Mouse (Mus musculus): ENCODE results near the gene Apopt1.

Apopt1 gene

DNA sequence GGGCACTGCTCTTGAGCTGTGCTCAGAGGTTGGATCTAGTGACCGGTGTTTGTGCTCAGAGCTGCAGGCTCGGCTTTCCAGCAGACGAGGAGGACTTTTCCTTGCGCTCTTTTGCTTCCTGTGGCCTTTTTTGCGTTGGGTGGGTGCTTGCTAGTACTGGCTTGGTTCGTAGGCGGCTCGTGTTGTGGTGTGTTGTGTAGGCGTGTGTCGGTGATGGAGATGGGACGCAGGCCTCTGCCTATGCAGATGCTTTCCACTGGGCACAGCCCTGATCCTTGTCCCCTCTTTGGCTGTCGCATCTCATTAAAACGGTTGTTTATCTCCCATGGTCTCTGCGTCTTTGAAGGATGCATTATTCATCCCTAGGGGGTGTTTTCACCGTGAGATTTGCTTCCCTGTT lies 61.8 kb downstream of the Apopt1 start:
- DNase-seq (ENCODE audit: low spot score), result no peak

DNA sequence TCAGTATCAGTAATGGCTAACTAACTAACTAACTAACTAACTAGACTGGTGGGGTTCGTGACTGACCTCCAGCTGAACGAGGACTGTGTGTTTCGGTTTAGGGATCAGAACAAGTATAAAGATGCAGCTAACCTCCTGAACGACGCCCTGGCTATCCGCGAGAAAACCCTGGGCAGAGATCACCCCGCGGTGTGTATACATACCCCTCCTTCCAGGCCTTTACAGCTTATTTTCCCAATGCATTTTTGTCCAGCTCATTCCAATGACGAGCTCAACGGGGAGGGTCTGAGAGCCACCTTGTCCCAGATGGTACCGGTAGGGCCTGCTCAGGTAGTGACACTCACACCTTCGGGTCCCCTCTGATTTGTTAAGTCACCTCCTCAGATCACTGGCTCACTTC lies 64.9 kb downstream of the Apopt1 start:
- DNase-seq (ENCODE audit: low spot score), result no peak

DNA sequence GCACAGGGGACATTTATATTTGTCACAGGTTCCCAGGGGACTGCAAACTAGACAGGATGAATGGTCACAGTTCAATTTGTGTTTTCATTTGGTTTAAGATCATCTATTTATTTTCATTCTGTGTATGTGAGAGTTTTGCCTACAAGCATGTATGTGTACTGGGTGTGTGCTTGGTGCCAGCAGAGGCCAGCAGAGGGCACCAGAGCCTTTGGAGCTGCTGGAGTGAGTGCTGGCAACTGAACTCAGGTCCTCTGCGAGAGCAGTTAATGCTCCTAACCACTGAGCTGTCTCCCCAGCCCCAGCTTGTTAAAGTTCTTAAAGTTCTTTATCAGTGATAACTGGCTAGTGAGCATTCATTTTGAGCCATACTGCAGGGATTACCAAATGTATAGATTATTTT lies 66.5 kb downstream of the Apopt1 start:
- no peak for DNase-seq (ENCODE audit: low spot score)

DNA sequence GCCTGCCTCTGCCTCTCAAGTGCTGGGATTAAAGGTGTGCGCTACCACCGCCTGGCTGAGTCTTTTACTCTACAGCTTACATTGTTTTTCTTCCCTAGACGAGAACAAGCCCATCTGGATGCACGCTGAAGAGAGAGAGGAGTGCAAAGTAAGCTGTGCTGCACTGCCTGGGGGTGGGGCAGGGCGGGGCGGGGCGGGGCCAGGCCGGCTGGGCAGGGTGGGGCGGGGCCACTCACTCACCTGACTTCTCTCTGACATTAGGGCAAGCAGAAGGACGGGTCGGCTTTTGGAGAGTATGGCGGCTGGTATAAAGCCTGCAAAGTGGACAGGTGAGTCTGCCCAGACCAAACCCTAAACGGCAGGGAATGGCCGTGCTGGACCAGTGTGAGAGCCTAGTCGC lies 72.1 kb downstream of the Apopt1 start:
- DNase-seq (ENCODE audit: low spot score), result no peak

DNA sequence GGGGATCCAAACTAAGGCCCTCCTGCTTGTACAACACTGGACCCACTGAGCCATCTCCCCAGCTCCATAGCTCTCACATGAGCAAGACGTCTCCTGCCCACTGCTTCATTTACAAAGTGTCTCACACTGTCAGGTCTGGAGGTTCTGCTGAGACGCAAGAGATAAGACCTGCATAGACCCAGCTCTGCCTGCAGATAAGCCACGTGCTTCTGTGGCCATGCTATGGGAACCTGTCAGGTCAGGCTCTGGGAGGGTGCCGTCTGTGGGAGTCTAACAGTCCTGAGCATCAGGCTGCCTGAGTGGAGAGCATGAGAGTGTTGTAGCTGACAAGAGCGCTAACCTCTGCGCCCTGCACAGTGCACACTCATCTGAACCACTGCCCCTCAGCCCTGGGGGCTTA lies 74.0 kb downstream of the Apopt1 start:
- no peak for DNase-seq (ENCODE audit: low spot score)

DNA sequence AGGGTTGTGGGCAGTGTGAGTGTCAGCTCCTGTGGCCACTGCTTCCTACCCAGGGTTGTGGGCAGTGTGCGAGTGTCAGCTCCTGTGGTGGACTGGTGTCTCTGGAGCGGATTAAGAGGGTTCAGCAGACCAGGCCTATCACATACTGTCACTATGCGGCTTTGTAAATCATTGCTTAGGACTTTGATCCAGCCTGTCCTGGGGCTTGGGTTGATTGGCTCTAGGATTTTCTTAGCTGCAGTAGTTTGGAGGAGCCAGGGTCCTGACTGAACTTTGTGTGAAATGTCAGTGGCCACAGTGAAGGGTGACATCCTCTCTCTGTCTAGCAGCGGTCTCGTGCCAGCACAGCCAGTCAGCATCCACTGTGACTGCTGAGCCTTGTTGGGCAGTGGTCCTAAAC lies 77.0 kb downstream of the Apopt1 start:
- DNase-seq (ENCODE audit: low spot score), result no peak

DNA sequence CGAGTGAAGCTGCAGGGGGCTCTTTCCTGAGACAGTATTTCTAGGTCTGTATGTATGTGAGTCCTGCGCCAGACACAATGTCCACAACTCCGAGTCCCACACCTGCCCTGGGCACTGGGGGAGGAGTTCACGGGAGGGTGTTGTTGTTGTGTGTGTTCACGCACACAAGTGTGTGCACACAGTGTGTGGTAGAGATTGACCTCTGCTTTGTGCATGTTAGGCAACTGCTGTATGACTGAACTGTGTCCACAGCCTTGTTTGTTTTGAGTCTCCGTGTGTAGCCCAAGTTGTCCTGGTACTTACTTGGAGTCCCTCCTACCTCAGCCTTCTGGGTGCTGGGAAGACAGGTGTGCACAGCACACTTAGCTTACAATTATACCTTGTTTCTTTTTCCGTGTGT lies 77.6 kb downstream of the Apopt1 start:
- DNase-seq (ENCODE audit: low spot score), result no peak

DNA sequence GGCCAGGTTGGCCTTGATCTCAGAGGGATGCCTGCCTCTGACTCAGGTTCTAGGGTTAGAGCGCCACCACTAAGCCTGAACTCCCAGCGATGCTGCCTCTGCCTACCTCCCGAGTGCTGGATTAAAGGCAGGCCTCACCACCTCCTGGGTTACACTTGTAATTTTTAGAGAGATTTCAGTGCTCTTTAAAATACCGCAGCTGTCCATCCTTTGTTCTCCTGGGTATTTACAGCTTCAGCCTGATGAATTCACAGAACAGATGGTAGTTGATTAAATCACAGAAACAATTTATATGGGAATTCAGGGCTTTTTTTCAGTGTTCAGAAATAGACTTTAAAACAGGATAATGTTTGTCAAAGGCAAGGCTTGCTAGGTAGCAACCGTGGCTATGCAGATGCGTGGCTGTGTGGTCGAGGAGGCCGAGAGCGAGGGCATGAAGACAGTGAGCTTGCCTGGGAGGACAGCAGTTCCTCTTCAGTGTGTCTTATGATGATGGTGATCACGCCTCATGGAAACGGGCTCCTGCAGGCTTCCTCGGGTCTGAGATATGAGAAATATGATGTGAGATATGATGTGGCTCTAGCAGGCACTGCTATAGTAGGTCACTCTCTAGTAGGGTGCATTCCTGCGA lies 78.5 kb downstream of the Apopt1 start:
- no peak for DNase-seq (ENCODE audit: low spot score)

DNA sequence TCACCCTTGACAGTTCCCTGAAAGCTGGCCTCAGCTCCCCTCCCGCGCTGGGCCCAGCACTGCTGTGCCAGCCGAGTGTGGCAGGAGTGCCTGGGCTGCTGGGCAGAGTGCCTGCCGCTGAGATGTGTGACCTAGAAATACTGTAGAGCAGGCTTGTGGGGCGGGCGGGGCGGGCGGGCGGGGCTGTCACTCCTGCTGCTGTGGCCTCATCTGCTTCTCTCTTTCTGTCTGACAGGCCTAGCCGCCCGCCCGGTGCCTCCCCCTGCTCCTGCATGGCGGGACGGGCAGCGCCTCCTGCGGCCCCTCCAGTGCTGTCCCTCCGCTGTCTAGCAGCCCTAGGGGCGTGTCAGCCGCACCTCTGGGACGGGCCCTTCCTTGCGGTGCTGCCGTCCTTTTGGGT lies 81.0 kb downstream of the Apopt1 start:
- DNase-seq (ENCODE audit: low spot score), result no peak

DNA sequence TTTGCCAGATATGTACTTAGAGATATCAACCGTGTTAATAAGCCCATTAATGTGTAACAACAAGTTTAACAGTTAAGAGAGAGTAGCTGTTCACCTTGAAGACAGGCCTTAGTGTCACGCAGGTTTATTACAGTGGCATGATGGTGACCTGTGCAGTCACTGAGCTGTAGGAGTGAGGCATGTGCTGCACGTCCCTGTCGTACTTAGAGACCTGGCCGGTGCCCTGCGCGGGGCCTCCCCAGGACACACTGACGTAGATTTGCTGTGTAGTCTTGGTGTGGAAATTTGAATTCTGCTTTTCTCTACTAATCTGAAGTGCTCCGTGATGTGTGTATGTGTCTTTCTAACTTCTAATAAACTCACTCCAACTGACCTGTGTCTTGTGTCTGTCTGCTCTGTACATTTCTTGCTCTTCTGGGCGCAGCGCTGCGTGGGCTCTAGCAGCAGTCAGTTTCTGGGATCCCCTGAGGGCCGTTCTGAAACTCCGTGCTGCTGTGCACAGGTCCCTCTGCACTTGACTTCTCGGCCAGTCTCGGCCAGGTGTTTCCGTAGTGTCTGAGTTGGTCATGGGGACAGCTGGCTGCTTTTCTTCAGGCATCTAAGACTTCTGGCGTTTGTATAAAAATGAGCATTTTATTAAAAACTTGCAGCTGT lies 81.6 kb downstream of the Apopt1 start:
- no peak for DNase-seq (ENCODE audit: low spot score)

DNA sequence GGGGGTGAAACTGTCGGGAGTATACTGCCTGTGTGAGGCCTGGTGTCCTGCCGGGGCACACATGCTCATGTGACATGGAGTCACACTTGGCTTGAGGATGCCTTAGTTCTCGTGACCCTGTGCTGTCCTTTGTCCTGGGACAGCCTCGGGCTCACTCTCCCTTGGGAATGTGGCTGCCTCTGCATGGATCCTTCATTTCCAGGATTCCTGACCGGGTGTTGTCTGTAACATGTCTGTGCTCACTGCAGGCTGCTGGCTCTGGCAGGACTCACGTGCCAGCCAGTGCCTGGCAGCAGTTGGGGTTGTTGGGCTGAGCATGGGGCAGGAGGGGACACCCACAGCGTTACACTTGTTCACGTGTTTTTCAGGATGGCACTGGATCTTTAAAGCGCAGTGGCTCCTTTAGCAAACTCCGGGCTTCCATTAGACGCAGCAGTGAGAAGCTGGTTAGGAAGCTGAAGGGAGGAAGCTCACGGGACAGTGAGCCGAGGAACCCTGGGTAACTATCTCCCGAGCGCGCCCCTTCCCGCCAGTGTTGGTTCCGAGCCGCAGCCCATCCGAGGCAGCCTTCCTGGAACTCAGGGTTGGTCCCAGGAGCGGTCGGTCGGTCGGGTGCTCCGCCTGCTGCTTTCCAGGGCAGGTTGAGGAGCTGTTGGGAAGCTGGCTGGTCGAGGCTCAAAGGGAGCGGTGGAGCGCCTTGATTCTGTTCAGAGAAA lies 82.3 kb downstream of the Apopt1 start:
- no peak for DNase-seq (ENCODE audit: low spot score)

DNA sequence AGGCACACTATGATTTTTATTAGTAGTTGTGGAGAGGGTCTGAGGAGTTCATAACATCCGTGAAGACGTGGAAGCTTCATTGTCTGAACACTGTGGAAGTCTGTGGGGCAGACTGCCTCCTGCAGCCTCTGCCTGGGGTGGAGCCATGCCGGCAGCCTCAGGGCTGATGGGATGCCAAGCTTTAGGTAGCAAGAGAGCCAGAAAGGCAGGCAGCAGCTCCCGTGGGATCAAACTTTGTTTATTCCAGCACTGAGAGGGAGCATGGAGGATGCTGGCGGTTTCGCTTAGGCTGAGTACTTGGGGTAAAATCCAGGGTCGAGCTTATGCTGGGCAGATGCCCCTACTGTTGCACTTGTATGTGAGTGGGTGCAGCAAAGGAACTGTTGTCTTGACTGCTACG lies 84.2 kb downstream of the Apopt1 start:
- no peak for DNase-seq (ENCODE audit: low spot score)

DNA sequence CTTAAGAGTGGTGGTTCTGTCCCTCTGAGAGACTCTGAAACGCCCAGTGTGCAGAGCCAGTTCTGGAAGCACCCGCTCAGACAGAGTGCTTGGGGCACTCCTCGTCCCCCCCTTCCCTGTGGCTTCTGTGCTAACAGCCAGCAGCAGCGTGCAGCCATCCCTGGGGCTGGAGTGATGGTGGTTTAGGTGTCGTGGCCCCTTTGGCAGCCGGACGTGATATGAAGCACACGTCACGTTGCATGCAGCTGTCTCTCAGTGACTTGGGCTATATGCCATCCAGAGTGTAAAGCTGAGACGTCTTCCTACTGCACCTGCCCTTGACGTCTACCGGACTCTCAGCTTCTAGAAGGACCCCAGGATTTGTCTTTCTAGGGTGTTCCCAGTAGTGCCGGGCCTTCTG lies 85.4 kb downstream of the Apopt1 start:
- DNase-seq (ENCODE audit: low spot score), result no peak

DNA sequence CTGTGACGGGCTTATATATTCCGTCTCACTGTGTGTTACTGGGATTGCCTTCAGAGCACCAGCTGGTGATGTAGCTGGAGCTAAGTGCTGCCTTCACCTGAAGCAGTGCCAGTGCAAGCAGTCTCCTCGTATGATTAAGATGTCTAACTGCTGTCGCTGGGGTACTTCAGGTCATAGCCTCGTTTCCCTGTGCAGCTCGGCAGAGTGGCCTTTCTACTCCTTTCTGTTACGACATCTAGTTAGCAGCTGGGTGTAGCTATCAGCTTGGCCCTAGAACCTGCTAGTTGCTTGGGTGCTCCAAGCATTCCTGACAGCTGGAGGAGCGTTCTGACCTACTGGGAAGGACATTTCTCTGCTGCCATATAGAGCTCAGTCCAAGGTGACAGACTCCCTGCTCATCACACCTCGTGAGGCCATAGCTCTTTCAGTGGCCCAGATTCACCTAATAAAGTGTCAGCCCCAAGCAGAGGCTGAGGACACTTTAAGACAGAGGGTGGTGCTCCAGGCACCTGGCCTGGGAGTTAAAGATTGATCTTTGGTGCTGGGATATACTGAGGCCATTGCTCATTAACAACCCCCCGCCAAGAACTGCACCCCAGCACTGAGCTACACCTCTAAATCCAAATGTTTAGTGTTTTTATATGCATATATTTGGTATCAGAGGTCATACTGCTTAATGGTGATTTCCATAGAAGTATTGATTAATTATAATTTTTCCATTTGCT lies 87.6 kb downstream of the Apopt1 start:
- DNase-seq (ENCODE audit: low spot score), result no peak

DNA sequence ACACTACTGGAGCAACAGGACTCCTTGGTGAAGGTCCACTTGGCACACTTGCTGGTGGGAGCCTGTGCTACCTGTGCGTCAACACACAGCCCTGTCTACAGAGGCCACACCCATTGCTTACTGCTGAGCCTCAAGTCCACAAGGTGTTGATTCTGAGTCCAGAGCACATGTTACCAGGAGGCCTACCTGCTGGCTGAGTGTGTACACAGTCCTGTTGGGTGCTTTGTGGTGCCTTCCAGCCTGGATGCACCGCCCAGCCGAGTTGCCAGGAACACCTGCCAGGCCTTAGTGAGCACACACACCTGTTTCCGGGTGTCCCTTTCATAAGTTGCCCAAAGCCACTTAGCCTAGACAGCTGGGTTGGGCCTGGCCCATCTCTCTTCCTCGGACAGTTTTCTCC lies 90.5 kb downstream of the Apopt1 start:
- no peak for DNase-seq (ENCODE audit: low spot score)

All from urinary bladder, postnatal 25 days (tissue).